Comparison of ENCODE assay signal across 13 mouse cellular contexts in the genomic region with DNA sequence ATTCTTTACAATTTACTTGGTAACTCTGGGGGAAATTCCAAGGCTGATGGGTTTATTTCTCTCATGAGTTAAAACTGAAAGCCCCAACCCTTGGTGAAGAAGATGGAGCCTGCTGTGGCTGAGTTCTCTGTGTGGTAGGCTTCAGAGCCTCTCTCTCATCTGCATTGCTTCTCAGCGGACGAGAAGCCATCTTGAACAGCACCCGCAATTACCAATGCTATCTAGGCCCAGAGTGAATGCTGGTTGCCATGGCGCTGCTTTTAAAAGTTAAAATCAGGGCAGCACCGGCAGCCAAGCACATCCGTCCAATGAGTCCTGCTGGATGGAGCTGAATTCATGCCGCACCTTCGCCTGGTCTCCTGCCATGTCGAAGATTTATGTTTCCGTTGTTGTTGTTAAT. TPM values are rescaled to one million over a fixed set of nuclear protein-coding genes. Genes with fewer than 3 reads are reported as not detected.
DNase-seq lines count a peak whose midpoint lies in the region; ATAC-seq lines count a peak whose summit lies in the region.
"Had no signal": no experiment of that assay in that cellular context is flagged by ENCODE, and none has a peak within 500 bp of the region (broad histone marks: within the 10 kb centered on the region; RNA-seq: fewer than 3 reads in every experiment).

No protein-coding gene starts in this region.

- no peak for DNase-seq in midbrain, embryonic 11.5 days (ENCODE audit: low spot score, missing footprints)
- no peak for DNase-seq in midbrain, embryonic 10.5 days (ENCODE audit: low spot score)
- DNase-seq in ZHBTc4 (ENCODE audit: low read depth, low spot score), result peak; percentile 55
- no peak for DNase-seq in heart, postnatal 10 days
- no peak for DNase-seq in embryo, embryonic 10.5 days (ENCODE audit: low spot score)
- no peak for DNase-seq in urinary bladder, postnatal 36 days (ENCODE audit: low spot score in 2 of 2)
- DNase-seq: embryo, embryonic 11 days had no signal

- intact Hi-C loops in heart, postnatal 10 days (cut with DNase I), result loop anchor here (5.0 kb wide), 1 partner anchor 37 kb away; no protein-coding TSS in a partner anchor

- no peaks in the 10 kb centered on the region for H3K27me3 ChIP-seq in midbrain, embryonic 11.5 days (ENCODE audit: control insufficient read depth, insufficient read depth, low read length)
- no peaks in the 10 kb centered on the region for H3K27me3 ChIP-seq in midbrain, embryonic 10.5 days (ENCODE audit: low read depth, poor library complexity, severe bottlenecking)
- no peaks in the 10 kb centered on the region for H3K27me3 ChIP-seq in forebrain, embryonic 16.5 days (replicated peaks; ENCODE audit: control insufficient read depth, insufficient read depth, low read length)
- H3K27me3 ChIP-seq in midbrain, embryonic 16.5 days (ENCODE audit: control insufficient read depth, insufficient read depth, low read depth, low read length), result no peaks in the 10 kb centered on the region
- H3K27me3 ChIP-seq: heart, embryonic 13.5 days; intestine, embryonic 15.5 days; limb, embryonic 12.5 days; lung, embryonic 15.5 days had no signal

- no peak overlapping the region for H3K4me2 ChIP-seq in midbrain, embryonic 11.5 days
- H3K4me2 ChIP-seq in forebrain, embryonic 16.5 days (ENCODE audit: low read length), result no peak overlapping the region
- peak overlapping the region; percentile 28 for H3K4me2 ChIP-seq in midbrain, embryonic 16.5 days (ENCODE audit: low read length)
- H3K4me2 ChIP-seq: limb, embryonic 12.5 days; lung, embryonic 15.5 days had no signal

- 68% methylated on average over 10 of the region's 10 CpGs for WGBS in midbrain, embryonic 11.5 days
- WGBS in midbrain, embryonic 10.5 days, result 74% methylated on average over 10 of the region's 10 CpGs
- 48% methylated on average over 10 of the region's 10 CpGs for WGBS in forebrain, embryonic 16.5 days
- 42% methylated on average over 10 of the region's 10 CpGs for WGBS in midbrain, embryonic 16.5 days

- H3K36me3 ChIP-seq in midbrain, embryonic 11.5 days (ENCODE audit: control insufficient read depth, insufficient read depth, low read length), result no peaks in the 10 kb centered on the region
- H3K36me3 ChIP-seq in midbrain, embryonic 10.5 days, result no peaks in the 10 kb centered on the region
- H3K36me3 ChIP-seq in forebrain, embryonic 16.5 days (ENCODE audit: control insufficient read depth, insufficient read depth), result no peaks in the 10 kb centered on the region
- no peaks in the 10 kb centered on the region for H3K36me3 ChIP-seq in midbrain, embryonic 16.5 days (ENCODE audit: control insufficient read depth, insufficient read depth, low read length)
- H3K36me3 ChIP-seq: heart, embryonic 13.5 days; intestine, embryonic 15.5 days; limb, embryonic 12.5 days; lung, embryonic 15.5 days had no signal

- H3K9me3 ChIP-seq in midbrain, embryonic 11.5 days (ENCODE audit: control insufficient read depth, low read length), result no peaks in the 10 kb centered on the region
- no peaks in the 10 kb centered on the region for H3K9me3 ChIP-seq in midbrain, embryonic 10.5 days (replicated peaks)
- no peaks in the 10 kb centered on the region for H3K9me3 ChIP-seq in forebrain, embryonic 16.5 days (ENCODE audit: control insufficient read depth, low read length)
- no peaks in the 10 kb centered on the region for H3K9me3 ChIP-seq in midbrain, embryonic 16.5 days (replicated peaks; ENCODE audit: control insufficient read depth, low read length, poor library complexity, severe bottlenecking)
- H3K9me3 ChIP-seq: heart, embryonic 13.5 days; intestine, embryonic 15.5 days; limb, embryonic 12.5 days; lung, embryonic 15.5 days had no signal

- H3K4me3 ChIP-seq in midbrain, embryonic 11.5 days (ENCODE audit: low read depth, low read length), result no peak overlapping the region
- H3K4me3 ChIP-seq in midbrain, embryonic 10.5 days, result no peak overlapping the region
- no peak overlapping the region for H3K4me3 ChIP-seq in forebrain, embryonic 16.5 days (replicated peaks; ENCODE audit: low read length)
- no peak overlapping the region for H3K4me3 ChIP-seq in midbrain, embryonic 16.5 days (ENCODE audit: low read depth, low read length)
- H3K4me3 ChIP-seq: heart, embryonic 13.5 days; intestine, embryonic 15.5 days; limb, embryonic 12.5 days; lung, embryonic 15.5 days had no signal

- peak; percentile 65; the same call in 1 of the 2 replicates for ATAC-seq in midbrain, embryonic 11.5 days (ENCODE audit: low FRiP score)
- peak; percentile 72 for ATAC-seq in forebrain, embryonic 16.5 days
- ATAC-seq in midbrain, embryonic 16.5 days, result peak; percentile 83

- H3K4me1 ChIP-seq in midbrain, embryonic 11.5 days (ENCODE audit: control insufficient read depth, insufficient read depth, low read length), result no peaks in the 10 kb centered on the region
- H3K4me1 ChIP-seq in midbrain, embryonic 10.5 days, result peaks cover 18% of the 10 kb centered on the region
- H3K4me1 ChIP-seq in forebrain, embryonic 16.5 days (replicated peaks; ENCODE audit: control insufficient read depth, insufficient read depth, low read length), result peaks cover 9% of the 10 kb centered on the region
- peaks cover 14% of the 10 kb centered on the region for H3K4me1 ChIP-seq in midbrain, embryonic 16.5 days (ENCODE audit: control insufficient read depth, insufficient read depth, low read length)

- no peak overlapping the region for H3K9ac ChIP-seq in midbrain, embryonic 11.5 days (ENCODE audit: low read length)
- H3K9ac ChIP-seq in forebrain, embryonic 16.5 days (replicated peaks; ENCODE audit: low read depth, low read length), result no peak overlapping the region
- no peak overlapping the region for H3K9ac ChIP-seq in midbrain, embryonic 16.5 days (ENCODE audit: low read depth, low read length)
- H3K9ac ChIP-seq: intestine, embryonic 15.5 days; limb, embryonic 12.5 days; lung, embryonic 15.5 days had no signal

- H3K27ac ChIP-seq in midbrain, embryonic 11.5 days (ENCODE audit: low read depth, low read length), result no peak overlapping the region
- H3K27ac ChIP-seq in midbrain, embryonic 10.5 days (replicated peaks), result no peak overlapping the region
- no peak overlapping the region for H3K27ac ChIP-seq in forebrain, embryonic 16.5 days (ENCODE audit: low read length)
- H3K27ac ChIP-seq in midbrain, embryonic 16.5 days (ENCODE audit: low read length), result peak overlapping the region; percentile 75
- H3K27ac ChIP-seq: heart, embryonic 13.5 days; intestine, embryonic 15.5 days; limb, embryonic 12.5 days; lung, embryonic 15.5 days had no signal

RNA-seq across cellular contexts. Expression of gene Sub1, which starts 42.5 kb away (rescaled TPM):
- polyA plus RNA-seq in midbrain, embryonic 11.5 days (2014; fragmentation: Nextera tagmentation; extraction: Ambion mirVana), result 798 and 807 TPM in 2 replicates
- polyA plus RNA-seq in midbrain, embryonic 10.5 days (2016; fragmentation: Nextera tagmentation; extraction: Ambion mirVana), result 721 and 804 TPM in 2 replicates
- polyA plus RNA-seq in forebrain, embryonic 16.5 days (2015; fragmentation: Nextera tagmentation; extraction: Ambion mirVana), result 463 and 464 TPM in 2 replicates
- 563 and 582 TPM in 2 replicates for polyA plus RNA-seq in midbrain, embryonic 16.5 days (2015; fragmentation: Nextera tagmentation; extraction: Ambion mirVana)
- total RNA-seq in heart, postnatal 10 days (2021), result 100 to 1,000 TPM; 142 to 149 TPM
